Mouse (Mus musculus): ENCODE results near the gene Hivep3. TPM values are rescaled to one million over a fixed set of nuclear protein-coding genes. Genes with fewer than 3 reads are reported as not detected.

Gene Hivep3
- polyA plus RNA-seq, 1 experiment from 2014 or later = 3.7 TPM

DNA sequence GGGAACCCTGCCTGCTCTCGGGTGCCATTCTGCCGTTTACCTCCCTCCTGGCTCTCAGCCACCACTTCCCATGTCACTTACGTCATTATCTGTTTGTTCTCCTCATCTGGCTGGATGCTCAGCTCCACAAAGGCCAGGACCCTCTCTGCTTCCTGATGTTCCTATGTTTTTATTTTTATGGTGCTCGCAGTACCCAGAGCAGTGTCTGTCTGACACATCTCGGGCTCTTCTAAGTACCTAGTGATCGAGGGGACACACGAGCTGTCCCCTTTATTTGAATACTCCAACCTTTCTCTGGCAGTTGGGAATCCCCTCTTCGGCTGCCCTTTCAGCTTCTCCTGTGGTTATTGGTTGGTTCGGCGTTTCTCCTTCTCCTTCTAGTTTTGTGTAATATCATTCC lies 325.2 kb downstream of the Hivep3 start:
- no peak overlapping the region for H3K4me3 ChIP-seq
- 78% methylated on average over 10 of the region's 10 CpGs for WGBS
- ATAC-seq (ENCODE audit: insufficient number of reproducible peaks, insufficient read depth, low FRiP score, low TSS enrichment, low read depth) = no peak
- H3K4me1 ChIP-seq = no peaks in the 10 kb centered on the region
- H3K27ac ChIP-seq = no peak overlapping the region
- no peaks in the 10 kb centered on the region for H3K36me3 ChIP-seq
- peaks cover 3% of the 10 kb centered on the region; the same call in 1 of the 2 replicates for H3K27me3 ChIP-seq
- H3K4me2 ChIP-seq = no peak overlapping the region
- H3K9me3 ChIP-seq = no peaks in the 10 kb centered on the region
- no peak overlapping the region for H3K9ac ChIP-seq

GRCm38 (mm10) chr4:120061727-120062126 lies 328.1 kb downstream of the Hivep3 start:
- H3K27me3 ChIP-seq = peaks cover 3% of the 10 kb centered on the region; the same call in 1 of the 2 replicates
- H3K4me2 ChIP-seq = no peak overlapping the region
- no peak for ATAC-seq (ENCODE audit: insufficient number of reproducible peaks, insufficient read depth, low FRiP score, low TSS enrichment, low read depth)
- H3K9ac ChIP-seq = no peak overlapping the region
- no peak overlapping the region for H3K4me3 ChIP-seq
- no peaks in the 10 kb centered on the region for H3K36me3 ChIP-seq
- no peaks in the 10 kb centered on the region for H3K9me3 ChIP-seq
- H3K27ac ChIP-seq = no peak overlapping the region
- H3K4me1 ChIP-seq = no peaks in the 10 kb centered on the region
- 88% methylated on average over 6 of the region's 6 CpGs for WGBS

DNA sequence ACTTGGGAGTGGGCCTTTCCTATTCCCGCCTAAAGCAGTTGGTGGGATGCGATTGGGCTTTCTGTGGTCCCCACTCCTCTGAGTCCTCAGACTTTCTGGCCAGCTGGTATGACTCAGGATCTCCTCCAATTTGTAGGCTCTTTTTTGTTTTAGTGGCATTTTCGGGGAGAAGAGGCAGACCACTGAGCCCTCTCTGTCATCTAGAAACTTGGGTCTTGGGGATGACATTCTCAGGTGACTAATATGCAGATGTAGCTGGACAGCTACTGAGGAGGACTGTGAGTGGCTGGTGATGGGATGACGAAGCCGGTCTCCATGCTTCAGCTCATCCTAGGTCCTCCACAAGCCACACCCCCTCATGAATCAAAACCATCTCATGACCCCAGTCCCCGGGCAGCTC lies 328.6 kb downstream of the Hivep3 start:
- H3K4me1 ChIP-seq = no peaks in the 10 kb centered on the region
- ATAC-seq (ENCODE audit: insufficient number of reproducible peaks, insufficient read depth, low FRiP score, low TSS enrichment, low read depth) = no peak
- peaks cover 3% of the 10 kb centered on the region; the same call in 1 of the 2 replicates for H3K27me3 ChIP-seq
- H3K9ac ChIP-seq = no peak overlapping the region
- no peaks in the 10 kb centered on the region for H3K9me3 ChIP-seq
- WGBS = 77% methylated on average over 6 of the region's 6 CpGs
- H3K4me3 ChIP-seq = no peak overlapping the region
- H3K27ac ChIP-seq = no peak overlapping the region
- H3K36me3 ChIP-seq = no peaks in the 10 kb centered on the region
- no peak overlapping the region for H3K4me2 ChIP-seq

DNA sequence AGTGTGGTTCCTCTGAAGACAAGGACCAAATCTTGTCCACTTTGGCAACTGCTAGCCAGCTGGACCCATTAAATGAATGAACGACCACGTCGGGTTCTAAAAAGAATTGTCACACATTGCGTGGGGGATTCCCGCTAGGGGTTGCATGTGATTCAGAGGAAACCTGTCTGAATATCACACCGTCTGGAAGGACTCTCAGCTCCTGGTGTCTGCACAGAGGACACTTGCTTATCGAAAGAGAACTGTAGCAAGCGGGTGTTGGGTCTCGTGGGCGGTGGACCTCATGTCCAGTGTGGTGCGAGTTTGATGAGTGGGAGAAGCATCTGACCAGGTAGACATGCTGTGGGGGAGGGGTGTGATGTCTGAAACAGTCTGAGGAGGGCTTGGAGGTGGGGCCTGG lies 329.2 kb downstream of the Hivep3 start:
- no peaks in the 10 kb centered on the region for H3K36me3 ChIP-seq
- H3K4me2 ChIP-seq = no peak overlapping the region
- peaks cover 3% of the 10 kb centered on the region; the same call in 1 of the 2 replicates for H3K27me3 ChIP-seq
- no peak overlapping the region for H3K9ac ChIP-seq
- 90% methylated on average over 11 of the region's 11 CpGs for WGBS
- H3K4me1 ChIP-seq = no peaks in the 10 kb centered on the region
- ATAC-seq (ENCODE audit: insufficient number of reproducible peaks, insufficient read depth, low FRiP score, low TSS enrichment, low read depth) = no peak
- no peak overlapping the region for H3K27ac ChIP-seq
- no peaks in the 10 kb centered on the region for H3K9me3 ChIP-seq
- H3K4me3 ChIP-seq = no peak overlapping the region

DNA sequence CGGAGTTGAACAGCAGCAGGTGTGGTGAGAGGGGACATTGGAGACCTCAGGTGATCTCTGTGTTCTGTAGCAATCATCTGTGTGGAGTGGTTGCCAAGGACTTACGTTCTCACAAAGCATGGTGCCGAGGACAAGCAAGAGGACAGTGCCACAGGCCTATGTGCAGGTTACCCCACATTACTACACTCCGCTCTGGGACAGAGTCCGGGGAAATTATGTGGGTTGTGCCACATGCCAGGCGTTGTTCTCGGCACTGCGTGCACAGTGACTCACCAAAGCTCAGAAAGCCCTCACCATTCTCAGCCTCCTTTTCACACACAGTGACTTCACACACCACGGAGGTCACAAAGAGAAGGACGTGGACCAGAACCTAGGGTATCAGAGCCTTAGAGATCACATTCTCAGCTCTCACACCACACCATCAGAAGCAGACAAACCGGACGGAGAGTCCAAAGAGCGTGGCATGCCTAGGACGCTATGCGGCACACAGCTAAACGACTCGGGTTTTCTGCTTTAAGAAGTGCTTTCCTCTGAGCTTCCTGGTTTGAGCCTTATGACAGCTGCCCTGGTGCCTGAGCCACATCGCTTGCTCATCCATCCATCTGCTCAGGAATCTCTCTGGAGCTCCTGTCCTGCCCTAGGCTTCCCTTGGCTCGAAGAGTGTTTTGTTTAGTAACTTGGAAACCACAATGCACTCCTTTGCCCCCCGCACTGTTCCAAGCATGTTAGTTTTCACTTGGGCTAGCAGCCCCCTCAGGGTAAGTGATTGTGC lies 330.0 kb downstream of the Hivep3 start:
- no peak overlapping the region for H3K4me2 ChIP-seq
- H3K36me3 ChIP-seq = no peaks in the 10 kb centered on the region
- no peak overlapping the region for H3K4me3 ChIP-seq
- no peaks in the 10 kb centered on the region for H3K4me1 ChIP-seq
- H3K27me3 ChIP-seq = peaks cover 3% of the 10 kb centered on the region; the same call in 1 of the 2 replicates
- 88% methylated on average over 20 of the region's 20 CpGs for WGBS
- no peaks in the 10 kb centered on the region for H3K9me3 ChIP-seq
- ATAC-seq (ENCODE audit: insufficient number of reproducible peaks, insufficient read depth, low FRiP score, low TSS enrichment, low read depth) = no peak
- no peak overlapping the region for H3K27ac ChIP-seq
- no peak overlapping the region for H3K9ac ChIP-seq

DNA sequence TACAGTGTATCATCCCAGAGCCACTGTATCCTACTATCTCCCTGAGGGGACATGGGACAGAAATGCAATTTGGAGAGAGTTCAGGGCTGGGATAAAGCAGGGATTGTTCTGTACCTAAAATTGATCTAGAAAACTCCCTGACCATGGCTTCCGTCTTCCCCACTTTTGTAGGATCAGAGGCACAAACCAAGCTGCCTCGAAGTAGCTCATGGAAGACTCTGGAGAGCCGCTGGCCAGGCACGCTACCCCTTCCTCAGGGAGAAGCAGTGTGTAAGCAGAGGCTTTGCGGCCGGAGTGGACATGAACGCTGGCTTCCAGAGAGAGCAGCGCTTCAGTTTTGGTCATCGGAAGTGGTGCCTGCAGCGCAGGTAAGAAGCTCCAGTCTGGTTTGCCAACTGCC lies 331.1 kb downstream of the Hivep3 start, which contains the start of gene AL607142.1:
AL607142.1 (plus strand) TSS at position 301 of the 400 bp plus-strand sequence.
- Histone ChIP-seq H3K36me3 (no peaks in the 10 kb centered on the region), H3K4me3 (no peak within 1 kb of the TSS), H3K27ac (no peak within 1 kb of the TSS), H3K9me3 (no peaks in the 10 kb centered on the region), H3K27me3 (peaks cover under 1% of the 10 kb centered on the region; the same call in 1 of the 2 replicates), H3K4me2 (no peak within 1 kb of the TSS), H3K4me1 (no peaks in the 10 kb centered on the region), H3K9ac (no peak within 1 kb of the TSS)
- ATAC-seq (ENCODE audit: insufficient number of reproducible peaks, insufficient read depth, low FRiP score, low TSS enrichment, low read depth) = no peak
- WGBS = 90% methylated on average over 10 of the region's 10 CpGs

DNA sequence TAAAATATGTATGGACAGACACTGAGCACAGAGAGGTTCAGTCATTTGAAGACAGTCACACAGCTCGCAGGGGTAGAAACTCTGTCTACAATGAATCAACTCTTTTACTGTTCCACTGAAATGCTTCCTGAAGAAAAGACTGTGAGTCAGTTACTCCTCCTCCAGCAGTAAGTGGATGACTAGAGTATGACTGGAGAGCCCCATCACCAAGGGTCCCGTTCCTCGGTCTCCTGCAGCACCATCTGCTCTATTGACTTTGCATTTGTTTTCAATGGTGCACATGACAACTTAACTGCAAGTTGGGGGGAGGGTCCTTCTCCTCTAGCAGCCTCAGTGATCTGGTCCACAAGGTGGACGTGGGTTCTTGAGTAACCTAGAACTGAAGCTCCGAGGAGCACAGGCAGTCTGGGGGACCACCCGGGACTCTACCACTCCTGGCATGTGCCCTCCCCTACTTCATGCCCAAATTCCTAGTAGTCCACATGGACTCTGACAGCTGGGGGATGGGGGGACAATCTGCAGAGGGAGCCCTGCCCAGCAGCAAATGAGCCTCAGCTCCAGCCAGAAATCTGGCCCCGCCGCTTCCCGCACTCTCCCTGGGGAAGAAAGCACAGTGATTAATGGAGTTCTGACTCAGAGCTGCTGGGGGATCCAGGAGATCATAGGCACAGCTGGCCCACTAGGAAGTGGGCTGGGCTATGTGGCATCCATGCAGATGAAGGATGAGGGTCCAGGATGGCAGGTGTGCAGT lies 333.4 kb downstream of the Hivep3 start:
- 82% methylated on average over 9 of the region's 9 CpGs for WGBS
- Histone ChIP-seq H3K4me1 (no peaks in the 10 kb centered on the region), H3K27me3 (no peaks in the 10 kb centered on the region), H3K4me3 (no peak overlapping the region), H3K4me2 (no peak overlapping the region), H3K36me3 (no peaks in the 10 kb centered on the region), H3K9me3 (no peaks in the 10 kb centered on the region), H3K27ac (no peak overlapping the region), H3K9ac (no peak overlapping the region)
- no peak for ATAC-seq (ENCODE audit: insufficient number of reproducible peaks, insufficient read depth, low FRiP score, low TSS enrichment, low read depth)

DNA sequence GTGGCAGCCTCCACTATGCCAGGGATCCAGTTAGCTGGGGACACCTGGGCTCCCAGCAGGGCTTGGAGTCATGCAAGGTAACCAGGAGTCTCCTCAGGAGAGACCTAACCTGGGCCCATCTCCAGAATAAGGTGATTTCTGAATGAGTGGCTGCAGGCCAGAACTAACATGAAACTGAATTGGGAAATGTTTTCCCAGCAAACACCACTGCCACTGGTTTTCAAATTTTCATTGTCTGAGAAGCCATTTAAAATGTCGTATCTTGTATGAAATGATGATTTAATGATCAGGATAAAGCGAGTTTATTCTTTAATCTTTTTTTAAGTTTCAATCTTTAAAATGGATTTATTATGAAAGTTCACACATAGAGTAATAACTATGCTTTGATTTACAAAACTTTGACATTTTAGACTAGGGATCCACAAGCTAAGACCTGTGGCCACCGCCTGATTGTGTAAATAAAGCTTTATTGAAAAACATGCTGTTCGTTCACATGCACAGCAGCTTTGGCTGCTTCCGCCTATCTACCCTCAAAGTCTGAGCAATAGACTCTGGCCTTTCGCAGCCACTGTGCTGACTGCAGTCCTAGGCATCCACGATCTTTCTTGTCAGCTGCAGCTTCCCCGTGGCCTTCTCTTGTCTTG lies 334.1 kb downstream of the Hivep3 start:
- H3K4me1 ChIP-seq = no peaks in the 10 kb centered on the region
- no peak overlapping the region for H3K4me2 ChIP-seq
- no peaks in the 10 kb centered on the region for H3K27me3 ChIP-seq
- H3K9me3 ChIP-seq = no peaks in the 10 kb centered on the region
- H3K4me3 ChIP-seq = no peak overlapping the region
- no peak overlapping the region for H3K9ac ChIP-seq
- no peak overlapping the region for H3K27ac ChIP-seq
- no peaks in the 10 kb centered on the region for H3K36me3 ChIP-seq
- 86% methylated on average over 8 of the region's 8 CpGs for WGBS
- ATAC-seq (ENCODE audit: insufficient number of reproducible peaks, insufficient read depth, low FRiP score, low TSS enrichment, low read depth) = no peak

DNA sequence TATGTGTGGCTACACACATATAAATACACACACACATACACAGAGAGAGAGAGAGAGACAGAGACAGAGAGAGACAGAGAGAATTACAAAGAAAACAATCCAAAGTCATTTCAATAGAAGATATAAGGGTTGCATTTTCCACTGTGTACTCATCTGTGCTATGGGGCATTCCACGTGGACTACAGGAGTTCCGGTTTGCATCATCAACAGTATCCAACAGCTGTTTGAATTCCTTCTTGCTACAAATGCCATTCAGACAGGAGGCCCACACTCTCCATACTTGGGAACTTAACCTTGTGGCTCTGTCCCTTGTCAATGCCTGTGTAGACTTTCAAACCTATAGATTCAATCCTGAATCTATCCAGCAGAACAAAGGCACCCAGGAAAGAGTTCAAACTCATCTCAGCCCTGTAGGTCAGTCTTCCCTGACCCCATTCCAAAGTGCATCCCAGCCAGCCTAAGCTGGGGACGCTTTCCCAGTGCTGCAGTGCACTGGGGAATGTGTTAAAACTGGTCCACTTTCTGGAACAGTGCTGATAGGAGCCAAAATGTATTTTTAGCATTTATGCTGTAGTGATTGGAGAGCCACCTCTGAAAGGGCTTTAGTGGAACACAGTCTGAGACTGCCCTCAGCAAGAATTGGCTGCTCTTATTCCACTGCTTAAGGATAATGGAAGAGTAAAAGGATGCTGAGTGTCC lies 335.4 kb downstream of the Hivep3 start:
- Histone ChIP-seq H3K9ac (no peak overlapping the region), H3K4me3 (no peak overlapping the region), H3K27ac (no peak overlapping the region), H3K27me3 (no peaks in the 10 kb centered on the region), H3K4me1 (peaks cover 2% of the 10 kb centered on the region; the same call in 1 of the 2 replicates), H3K9me3 (no peaks in the 10 kb centered on the region), H3K36me3 (no peaks in the 10 kb centered on the region), H3K4me2 (no peak overlapping the region)
- WGBS = 76% methylated on average over 3 of the region's 3 CpGs
- ATAC-seq (ENCODE audit: insufficient number of reproducible peaks, insufficient read depth, low FRiP score, low TSS enrichment, low read depth) = no peak

DNA sequence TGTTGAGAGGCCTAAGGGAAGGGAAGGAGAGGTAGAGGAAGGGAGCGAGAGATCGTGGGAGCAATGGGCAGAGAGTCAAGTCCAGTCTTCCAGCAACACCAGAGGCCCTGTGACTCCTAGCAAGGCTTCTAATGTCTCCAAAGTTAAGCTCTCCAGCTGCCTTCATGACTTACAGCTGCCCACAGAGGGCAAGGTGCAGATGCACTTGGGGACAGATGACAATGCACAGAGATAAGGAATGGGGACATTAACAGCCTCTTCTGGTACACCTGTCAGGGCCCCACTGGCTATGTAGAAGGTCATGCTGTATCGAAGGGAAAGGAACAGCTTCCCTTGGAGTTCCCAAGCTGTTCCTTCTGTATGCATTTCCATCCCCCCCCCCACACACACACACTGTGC lies 336.0 kb downstream of the Hivep3 start:
- Histone ChIP-seq H3K27ac (no peak overlapping the region), H3K4me2 (no peak overlapping the region), H3K27me3 (no peaks in the 10 kb centered on the region), H3K4me3 (no peak overlapping the region), H3K9me3 (no peaks in the 10 kb centered on the region), H3K36me3 (no peaks in the 10 kb centered on the region), H3K9ac (no peak overlapping the region), H3K4me1 (peaks cover 6% of the 10 kb centered on the region; the same call in 1 of the 2 replicates)
- no peak for ATAC-seq (ENCODE audit: insufficient number of reproducible peaks, insufficient read depth, low FRiP score, low TSS enrichment, low read depth)
- WGBS = 85% methylated on average over 3 of the region's 3 CpGs

GRCm38 (mm10) chr4:120071411-120071810 lies 337.8 kb downstream of the Hivep3 start:
- WGBS = 66% methylated on average over 3 of the region's 3 CpGs
- Histone ChIP-seq H3K9ac (no peak overlapping the region), H3K27ac (no peak overlapping the region), H3K27me3 (no peaks in the 10 kb centered on the region), H3K9me3 (no peaks in the 10 kb centered on the region), H3K4me1 (peaks cover 11% of the 10 kb centered on the region), H3K4me3 (no peak overlapping the region), H3K4me2 (no peak overlapping the region), H3K36me3 (no peaks in the 10 kb centered on the region)
- no peak for ATAC-seq (ENCODE audit: insufficient number of reproducible peaks, insufficient read depth, low FRiP score, low TSS enrichment, low read depth)
